Mouse (Mus musculus) spleen, postnatal 4 days (tissue): Measurements from ENCODE around the gene Elovl6.
A peak's percentile ranks its signal among the peaks of the same experiment; 100 is the strongest.

Source experiments
- DNase-seq, 2 experiments: peaks; one replicate each; pipeline ENCODE4 v3.0.0; 2022; ENCODE audit warnings: low spot score in 2 of 2

The Elovl6 gene

GRCm38 (mm10) chr3:129532180-129532864 is at the start of gene Elovl6:
Gene Elovl6, plus strand, starts transcription at chr3:129532355.
- DNase-seq: peak; percentile 35 to 71

DNA sequence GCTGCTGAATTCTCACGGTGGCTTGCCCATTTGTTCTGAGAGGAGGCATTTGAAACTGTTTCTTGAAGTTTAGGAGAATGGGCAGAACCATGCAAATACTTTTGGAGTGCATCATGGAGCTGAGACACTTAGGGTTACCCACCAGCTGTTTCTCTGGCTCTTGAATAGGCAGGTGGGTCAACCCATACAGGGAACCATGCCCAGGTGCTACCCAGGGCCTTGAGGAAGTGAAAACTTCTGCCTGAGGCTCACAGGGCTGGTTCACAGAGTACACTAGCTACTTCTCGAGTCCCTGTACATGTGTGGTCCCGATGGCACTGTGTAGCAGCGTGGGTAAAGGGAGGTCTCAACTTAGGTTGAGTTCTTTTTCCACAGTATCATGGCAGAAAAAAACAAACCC is 43.4 kb upstream of the Elovl6 start:
- peak in 1 of 2 experiments; percentile 20 for DNase-seq

DNA sequence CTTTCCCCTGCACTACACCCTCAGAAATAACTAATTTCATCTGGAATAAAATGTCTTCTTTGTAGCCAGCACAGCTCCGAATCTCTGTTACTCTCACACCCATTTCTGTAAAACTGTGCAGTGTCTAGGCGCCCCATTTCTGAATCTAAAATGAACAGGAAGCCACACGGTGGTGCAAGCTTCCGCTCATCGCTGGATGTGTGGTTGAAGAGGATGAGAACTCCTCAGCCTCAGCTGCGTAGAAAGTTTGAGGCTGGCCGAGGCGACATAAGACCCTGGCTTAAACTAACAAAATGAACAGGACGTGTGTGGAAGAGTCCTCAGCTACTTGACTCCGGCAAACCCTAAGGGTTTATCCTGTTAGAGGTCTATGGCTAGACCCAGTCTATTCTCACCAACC is 38.0 kb upstream of the Elovl6 start:
- peak; percentile 22 to 64 for DNase-seq

GRCm38 (mm10) chr3:129494731-129495130 is 37.4 kb upstream of the Elovl6 start:
- no peak for DNase-seq

GRCm38 (mm10) chr3:129503781-129504180 is 28.4 kb upstream of the Elovl6 start:
- DNase-seq: no peak

- DNase-seq: no peak
Measured at GRCm38 (mm10) chr3:129504928-129505327, 27.2 kb upstream of the Elovl6 start.

GRCm38 (mm10) chr3:129507736-129508135 is 24.4 kb upstream of the Elovl6 start:
- DNase-seq: no peak

GRCm38 (mm10) chr3:129508571-129508970 is 23.6 kb upstream of the Elovl6 start:
- DNase-seq: no peak

DNA sequence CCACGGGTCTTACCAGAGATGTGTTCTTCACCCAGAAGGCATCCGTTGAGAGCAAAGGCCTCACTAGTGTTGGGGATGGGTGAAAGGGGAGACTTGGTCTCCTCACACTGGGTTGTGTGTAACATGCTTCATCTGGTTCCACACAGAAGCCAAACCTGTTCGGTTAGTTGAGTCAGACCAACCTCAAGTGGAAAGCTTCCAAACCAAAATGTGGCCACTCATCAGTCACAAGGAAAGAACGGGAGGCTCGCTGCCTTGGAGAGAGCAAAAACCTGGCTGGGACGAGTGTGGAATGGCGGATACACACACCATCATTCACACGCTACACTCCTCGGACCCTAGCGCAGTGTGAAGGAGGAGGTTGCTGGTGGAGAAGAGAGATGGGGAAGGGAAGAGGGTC is 22.4 kb upstream of the Elovl6 start:
- DNase-seq: no peak

- no peak for DNase-seq
Measured at GRCm38 (mm10) chr3:129515863-129516436, 16.2 kb upstream of the Elovl6 start.

- DNase-seq: no peak
Measured at GRCm38 (mm10) chr3:129520499-129520898, 11.7 kb upstream of the Elovl6 start.

- DNase-seq: no peak
Measured at GRCm38 (mm10) chr3:129523456-129524143, 8.6 kb upstream of the Elovl6 start.

GRCm38 (mm10) chr3:129527046-129527445 is 5.1 kb upstream of the Elovl6 start:
- no peak for DNase-seq

DNA sequence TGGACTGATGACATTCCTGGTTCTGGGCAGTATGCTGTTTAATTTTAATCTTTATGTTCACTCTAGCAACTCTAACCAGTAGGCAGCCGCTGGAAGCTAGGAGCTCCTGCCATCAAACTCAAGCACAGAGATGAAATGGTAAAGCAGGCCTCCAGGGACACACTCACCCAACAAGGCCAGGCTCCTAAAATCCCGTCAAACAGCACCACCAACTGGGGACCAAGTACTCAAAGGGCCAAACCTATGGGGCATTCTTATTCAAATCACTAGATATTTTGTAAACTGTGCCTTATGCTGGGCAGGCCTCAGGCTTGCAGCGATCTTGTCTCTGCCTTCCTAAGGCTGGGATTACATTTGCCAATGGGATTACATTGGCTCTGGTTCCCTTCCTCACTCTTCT is 2.8 kb upstream of the Elovl6 start:
- DNase-seq: no peak

GRCm38 (mm10) chr3:129530461-129530860 is 1.7 kb upstream of the Elovl6 start:
- DNase-seq: no peak

DNA sequence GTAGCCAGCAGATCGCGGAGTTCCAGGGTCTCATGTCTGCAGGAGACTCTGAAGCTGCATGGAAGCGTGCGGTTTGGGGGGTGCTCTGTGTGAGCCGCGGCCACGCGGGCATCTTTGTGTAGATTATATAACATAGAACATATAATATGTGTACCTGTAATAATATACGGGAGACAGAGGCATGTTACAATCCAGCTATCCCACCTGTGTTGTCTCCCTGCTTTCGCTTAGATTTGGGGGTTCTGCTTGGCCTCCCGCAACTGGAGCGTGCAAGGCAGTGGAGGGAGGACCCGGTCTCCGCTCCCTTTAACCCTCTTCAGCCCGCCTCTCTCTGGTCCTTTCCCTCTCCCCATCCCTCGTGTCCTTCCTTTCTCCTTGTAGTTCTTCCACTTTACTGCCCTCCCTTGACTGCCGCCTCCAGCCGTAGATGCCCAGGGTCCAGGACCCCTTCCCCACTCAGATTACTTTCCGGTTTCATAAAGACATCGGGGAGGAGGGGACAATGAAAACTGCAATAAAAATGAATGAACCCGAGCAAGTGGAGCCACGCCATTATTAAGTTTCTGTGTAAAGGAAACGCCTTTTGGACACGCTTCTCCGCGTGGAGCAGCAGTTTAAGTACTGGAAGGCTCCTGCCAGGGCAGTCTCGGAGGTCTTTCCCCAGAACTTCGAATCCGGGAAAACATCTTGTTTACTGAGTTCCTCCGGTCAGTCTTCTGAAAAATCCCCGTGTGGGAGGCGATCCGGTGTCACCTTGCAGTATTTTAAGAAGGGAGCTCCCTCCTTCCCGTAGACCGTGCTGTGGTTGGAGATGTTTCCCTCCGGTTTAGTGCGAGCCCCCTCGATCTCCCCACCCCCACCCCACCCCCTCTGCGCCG is 949 bp downstream of the Elovl6 start:
- DNase-seq: peak; percentile 33 to 71

DNA sequence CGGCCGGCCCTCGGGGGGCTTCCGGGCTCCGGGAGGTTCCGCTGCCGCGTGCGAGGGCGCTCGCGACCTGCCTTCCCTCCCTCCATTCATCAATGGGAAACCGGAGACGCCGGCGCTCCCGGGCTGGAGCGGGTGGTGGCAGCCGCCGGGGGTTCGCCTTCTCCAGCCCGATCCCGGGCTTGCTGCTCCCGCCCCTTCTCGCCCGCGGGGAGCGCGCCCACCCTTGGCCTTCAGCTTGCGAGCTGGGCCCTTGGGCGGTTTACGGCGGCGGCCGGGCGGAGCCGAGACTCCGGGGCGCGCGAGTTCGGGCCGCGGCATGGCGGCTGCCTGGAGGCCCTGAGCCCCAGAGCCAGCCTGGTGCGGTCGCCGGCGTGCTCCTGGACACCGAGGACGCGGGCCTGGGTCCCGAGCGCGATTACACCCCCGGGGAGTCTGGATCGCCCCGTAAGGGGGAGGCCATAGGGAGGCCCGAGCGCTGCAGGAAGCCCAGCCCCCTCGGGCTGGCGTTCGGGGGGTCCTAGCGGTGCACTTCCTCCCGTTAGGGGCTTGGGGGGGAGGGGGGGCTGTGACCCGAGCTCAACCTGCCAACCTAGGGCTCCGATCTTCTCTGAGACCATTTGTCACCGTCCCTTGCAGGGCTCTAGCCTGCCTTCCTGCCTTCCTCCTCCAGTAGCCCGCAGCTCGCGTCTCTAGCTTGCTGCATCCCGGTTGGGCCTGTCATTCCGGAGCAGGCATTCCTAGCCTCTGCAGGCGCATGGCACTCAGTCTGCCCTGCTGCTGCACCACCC is 1.8 kb downstream of the Elovl6 start:
- peak; percentile 56 to 84 for DNase-seq

GRCm38 (mm10) chr3:129535444-129535843 is 3.3 kb downstream of the Elovl6 start:
- no peak for DNase-seq

GRCm38 (mm10) chr3:129536109-129536508 is 4.0 kb downstream of the Elovl6 start:
- DNase-seq: peak; percentile 71 to 75

GRCm38 (mm10) chr3:129537954-129538353 is 5.8 kb downstream of the Elovl6 start:
- DNase-seq: no peak

GRCm38 (mm10) chr3:129540882-129541281 is 8.7 kb downstream of the Elovl6 start:
- DNase-seq: no peak
